Mouse (Mus musculus) adrenal gland, postnatal 0 days (tissue): ENCODE measurements around the gene Nppb. TPM values are rescaled to one million over a fixed set of nuclear protein-coding genes. Genes with fewer than 3 reads are reported as not detected.

ENCODE experiments used
- polyA plus RNA-seq: library from polyadenylated mRNA; unstranded; fragments of >200 nt; fragmentation: Nextera tagmentation; extraction: Ambion mirVana; gene quantifications from 2 replicates; pipeline ENCODE4 v1.2.1, GENCODE M21; 2015

Gene Nppb
- 0.88 and 1.6 TPM in 2 replicates for polyA plus RNA-seq

GRCm38 (mm10) chr4:147985205-147986132 is at the start of gene Nppb:
Nppb (plus strand) TSS chr4:147985788.

GRCm38 (mm10) chr4:147936331-147936954 is 49.1 kb upstream of the Nppb start, which contains the start of gene Plod1:
Plod1 (minus strand) TSS chr4:147936767.

GRCm38 (mm10) chr4:147940576-147941044 is 45.0 kb upstream of the Nppb start, which contains the start of gene 2510039O18Rik:
2510039O18Rik (plus strand) TSS chr4:147940895.

GRCm38 (mm10) chr4:148000202-148000772 is 14.7 kb downstream of the Nppb start, which contains the start of gene Nppa:
Nppa (plus strand) TSS chr4:148000722.

Other genes starting within 250 kb of the Nppb start
- gene Zfp984, start 176.0 kb upstream of the Nppb start, polyA plus RNA-seq, result 10.7 and 13.2 TPM in 2 replicates
- 12.8 and 17.3 TPM in 2 replicates for gene Zfp933, start 137.4 kb upstream of the Nppb start, polyA plus RNA-seq
- 18.8 and 39.0 TPM in 2 replicates for gene Miip, start 117.0 kb upstream of the Nppb start, polyA plus RNA-seq
- 2.7 and 3.0 TPM in 2 replicates for gene Fv1, start 116.8 kb upstream of the Nppb start, polyA plus RNA-seq
- gene Mfn2, start 81.1 kb upstream of the Nppb start, polyA plus RNA-seq, result 30.0 and 49.6 TPM in 2 replicates
- gene Plod1, start 49.0 kb upstream of the Nppb start, polyA plus RNA-seq, result 45.3 and 47.3 TPM in 2 replicates
- 17.3 and 22.2 TPM in 2 replicates for gene 2510039O18Rik, start 44.9 kb upstream of the Nppb start, polyA plus RNA-seq
- gene Nppa, start 14.9 kb downstream of the Nppb start, polyA plus RNA-seq, result 0.39 and 2.7 TPM in 2 replicates
- 4.3 and 6.7 TPM in 2 replicates for gene Clcn6, start 53.0 kb downstream of the Nppb start, polyA plus RNA-seq
- gene Mthfr, start 53.3 kb downstream of the Nppb start, polyA plus RNA-seq, result 12.0 and 13.9 TPM in 2 replicates
- 37.2 and 77.1 TPM in 2 replicates for gene Agtrap, start 102.2 kb downstream of the Nppb start, polyA plus RNA-seq
- gene Mad2l2, start 144.6 kb downstream of the Nppb start, polyA plus RNA-seq, result 38.8 and 43.4 TPM in 2 replicates
- 0.18 and 0.33 TPM in 2 replicates for gene Draxin, start 144.9 kb downstream of the Nppb start, polyA plus RNA-seq
- 42.3 and 61.0 TPM in 2 replicates for gene Fbxo6, start 166.4 kb downstream of the Nppb start, polyA plus RNA-seq
- gene Fbxo44, start 174.7 kb downstream of the Nppb start, polyA plus RNA-seq, result 12.8 and 14.7 TPM in 2 replicates
- 2.8 and 3.3 TPM in 2 replicates for gene Fbxo2, start 174.8 kb downstream of the Nppb start, polyA plus RNA-seq